Mouse (Mus musculus): ENCODE measurements around the gene Tia1.

Gene Tia1

DNA sequence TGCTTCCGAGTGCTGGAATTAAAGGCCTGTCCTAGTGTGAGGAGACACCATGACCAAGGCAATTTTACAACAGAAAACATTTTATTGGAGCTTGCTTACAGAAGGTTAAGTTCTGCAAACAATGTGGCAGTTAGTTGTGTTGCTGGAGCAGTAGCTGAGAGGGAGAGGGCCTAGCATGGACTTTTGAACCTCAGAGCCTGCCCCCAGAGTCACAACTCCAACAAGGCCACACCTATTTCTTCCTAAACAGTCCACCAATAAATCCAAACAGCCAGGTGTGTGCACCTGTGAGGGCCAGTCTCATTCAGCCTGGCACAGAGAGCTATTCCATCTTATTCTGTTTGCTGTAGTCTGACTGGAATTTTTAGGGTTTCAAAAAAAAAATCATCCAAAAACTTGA lies 29.7 kb downstream of the Tia1 start:
- DNase-seq = no peak

GRCm38 (mm10) chr6:86437711-86438110 lies 33.7 kb downstream of the Tia1 start:
- DNase-seq = peak; percentile 50

GRCm38 (mm10) chr6:86438272-86439118 lies 34.5 kb downstream of the Tia1 start, which contains the start of gene C87436:
Gene C87436, plus strand, starts transcription at chr6:86438374.
- DNase-seq = peak; percentile 93

- no peak for DNase-seq
Measured at GRCm38 (mm10) chr6:86439119-86439496, 35.1 kb downstream of the Tia1 start.

DNA sequence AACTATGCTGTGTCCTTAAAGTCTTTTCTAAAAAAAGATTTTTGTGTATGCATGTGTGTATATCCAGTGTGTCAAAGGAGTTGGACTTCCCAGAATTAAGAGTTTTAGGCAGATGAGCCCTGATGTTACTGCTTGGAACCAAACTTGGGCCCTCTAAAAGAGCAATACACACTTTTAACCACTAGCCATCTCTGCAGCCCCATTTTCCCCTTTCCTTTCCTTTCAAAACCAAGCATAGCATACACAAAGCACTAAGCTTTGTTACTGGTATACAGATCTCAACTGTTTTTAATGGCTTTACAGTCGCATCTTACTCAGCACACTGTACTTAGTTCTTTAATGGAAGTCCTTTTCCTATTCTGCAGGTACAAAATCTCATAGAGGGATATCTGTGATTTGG lies 35.5 kb downstream of the Tia1 start:
- DNase-seq = no peak

DNA sequence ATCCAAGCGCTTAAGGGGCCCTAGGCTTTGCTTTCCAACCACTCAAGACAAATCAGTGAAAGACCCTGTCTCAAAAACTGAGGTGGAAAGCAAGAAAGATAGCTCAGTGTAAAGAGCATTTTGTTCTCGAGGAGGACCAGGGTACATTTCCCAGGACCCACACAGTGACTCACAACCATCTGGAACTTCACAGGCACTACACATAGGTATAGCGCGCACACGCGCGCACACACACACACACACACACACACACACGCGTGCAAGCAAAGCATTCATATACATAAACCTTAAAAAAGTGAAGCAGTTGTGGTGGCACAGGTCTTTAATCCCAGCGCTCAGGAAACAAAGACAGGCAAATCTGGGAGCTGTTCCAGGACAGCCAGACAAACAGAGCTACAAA lies 37.6 kb downstream of the Tia1 start:
- DNase-seq = no peak

- DNase-seq = no peak
Measured at GRCm38 (mm10) chr6:86445551-86445950, 41.5 kb downstream of the Tia1 start.

DNA sequence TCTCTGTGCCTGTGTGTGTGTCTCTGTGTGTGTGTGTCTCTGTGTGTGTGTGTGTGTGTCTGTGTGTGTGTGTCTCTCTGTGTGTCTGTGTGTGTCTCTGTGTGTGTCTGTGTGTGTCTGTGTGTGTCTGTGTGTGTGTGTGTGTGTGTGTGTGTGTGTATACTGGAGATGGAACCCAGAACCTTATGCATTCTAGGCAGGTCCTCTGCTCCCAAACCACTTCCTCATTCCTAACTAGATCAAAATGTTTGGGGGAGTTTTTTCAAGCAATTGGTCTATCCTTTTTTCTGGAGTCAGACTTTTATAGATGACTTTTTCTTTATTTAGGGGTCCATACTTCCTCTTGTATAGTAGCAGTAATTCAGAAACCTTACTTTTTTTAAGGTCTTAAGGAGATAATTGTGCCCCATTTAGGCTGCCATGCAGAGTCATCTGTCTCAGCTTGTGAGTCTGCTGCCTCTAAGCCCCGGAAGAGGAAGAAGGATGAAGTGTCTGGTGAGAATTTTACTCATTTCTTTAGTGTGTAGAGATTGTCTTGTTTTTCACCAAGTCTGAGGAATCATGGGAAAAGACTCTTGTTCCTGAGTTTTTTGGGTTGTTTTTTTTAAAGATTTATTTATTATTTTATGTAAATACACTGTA lies 43.0 kb downstream of the Tia1 start:
- no peak for DNase-seq

DNA sequence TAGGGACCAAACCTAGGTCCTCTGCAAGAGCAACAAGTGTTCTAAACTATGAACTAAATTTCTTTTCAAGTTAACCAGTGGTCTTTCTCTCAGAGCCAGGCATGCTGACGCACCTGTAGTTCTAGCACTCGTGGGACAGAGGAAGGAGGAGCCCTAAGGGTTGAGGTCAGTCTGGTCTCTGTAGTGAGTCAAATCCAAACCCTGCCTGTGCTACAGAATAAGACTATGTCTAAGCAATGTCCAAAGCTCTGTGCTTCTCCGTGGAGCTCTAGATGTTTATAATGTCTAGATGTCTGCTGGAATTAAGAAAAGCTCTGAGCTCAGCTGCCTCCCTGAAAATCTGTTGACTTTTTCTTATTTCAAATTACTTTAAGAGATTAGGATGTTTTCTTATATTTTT lies 52.7 kb downstream of the Tia1 start:
- no peak for DNase-seq

DNA sequence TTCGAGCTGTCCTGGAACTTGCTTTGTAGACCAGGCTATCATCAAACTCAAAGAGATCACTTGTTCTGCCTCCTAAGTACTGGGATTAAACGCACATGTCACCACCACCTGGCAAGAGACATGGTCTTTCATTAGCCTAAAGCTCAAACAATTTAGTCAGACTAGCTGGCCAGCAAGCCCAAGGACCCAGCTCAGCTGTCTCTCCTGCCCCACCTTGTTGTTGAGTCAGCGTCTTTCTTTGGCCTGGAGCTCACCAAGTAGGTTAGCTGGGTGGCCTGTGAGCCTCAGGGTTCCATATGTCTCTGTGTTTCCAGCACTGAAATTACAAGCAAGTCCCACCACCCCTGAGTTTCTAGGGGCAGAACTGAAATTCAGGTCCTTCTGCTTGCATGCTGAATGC lies 59.1 kb downstream of the Tia1 start:
- DNase-seq = no peak

DNA sequence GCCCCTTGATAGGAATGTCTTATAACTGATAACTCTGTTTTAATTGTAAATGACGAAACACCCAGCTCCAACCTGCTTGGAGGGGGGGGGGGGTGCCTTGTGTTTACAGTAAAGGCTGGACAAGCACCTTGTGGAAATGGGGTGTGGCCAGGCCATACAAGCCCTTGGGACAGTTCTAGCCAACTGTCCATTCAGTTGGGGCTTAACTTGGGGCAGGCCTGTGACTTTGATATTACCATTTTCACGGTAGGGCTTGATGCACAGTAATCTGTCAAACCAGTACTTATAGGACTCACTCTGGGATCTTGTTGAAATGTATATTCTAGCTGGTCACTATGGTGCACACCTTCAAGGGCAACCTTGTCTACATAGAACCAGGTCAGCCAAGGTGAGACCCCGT lies 67.3 kb downstream of the Tia1 start:
- peak; percentile 55 for DNase-seq

- no peak for DNase-seq
Measured at GRCm38 (mm10) chr6:86471760-86472099, 67.7 kb downstream of the Tia1 start.

- DNase-seq = peak; percentile 100
Measured at GRCm38 (mm10) chr6:86472100-86472955, 68.3 kb downstream of the Tia1 start.

GRCm38 (mm10) chr6:86473077-86473476 lies 69.1 kb downstream of the Tia1 start:
- no peak for DNase-seq

DNA sequence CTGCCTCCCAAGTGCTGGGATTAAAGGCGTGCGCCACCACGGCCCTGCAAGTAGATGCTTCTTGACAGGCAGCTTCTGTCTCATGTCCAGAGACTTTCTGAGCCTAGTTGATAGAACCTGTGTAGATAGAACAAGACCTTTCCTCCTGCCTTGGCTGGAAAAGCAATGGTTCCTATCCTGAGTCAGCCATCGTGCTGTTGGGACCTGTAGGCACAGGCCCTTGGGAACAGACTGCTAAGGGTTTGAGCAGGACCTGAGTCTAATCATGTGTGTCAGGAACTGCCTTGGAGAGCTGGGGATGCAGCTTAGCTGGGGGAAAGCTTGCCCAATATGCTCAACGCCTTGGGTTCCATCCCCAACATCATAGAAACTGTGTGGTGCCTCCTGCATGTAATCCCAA lies 70.1 kb downstream of the Tia1 start:
- DNase-seq = no peak

GRCm38 (mm10) chr6:86474646-86475181 lies 70.7 kb downstream of the Tia1 start:
- no peak for DNase-seq

DNA sequence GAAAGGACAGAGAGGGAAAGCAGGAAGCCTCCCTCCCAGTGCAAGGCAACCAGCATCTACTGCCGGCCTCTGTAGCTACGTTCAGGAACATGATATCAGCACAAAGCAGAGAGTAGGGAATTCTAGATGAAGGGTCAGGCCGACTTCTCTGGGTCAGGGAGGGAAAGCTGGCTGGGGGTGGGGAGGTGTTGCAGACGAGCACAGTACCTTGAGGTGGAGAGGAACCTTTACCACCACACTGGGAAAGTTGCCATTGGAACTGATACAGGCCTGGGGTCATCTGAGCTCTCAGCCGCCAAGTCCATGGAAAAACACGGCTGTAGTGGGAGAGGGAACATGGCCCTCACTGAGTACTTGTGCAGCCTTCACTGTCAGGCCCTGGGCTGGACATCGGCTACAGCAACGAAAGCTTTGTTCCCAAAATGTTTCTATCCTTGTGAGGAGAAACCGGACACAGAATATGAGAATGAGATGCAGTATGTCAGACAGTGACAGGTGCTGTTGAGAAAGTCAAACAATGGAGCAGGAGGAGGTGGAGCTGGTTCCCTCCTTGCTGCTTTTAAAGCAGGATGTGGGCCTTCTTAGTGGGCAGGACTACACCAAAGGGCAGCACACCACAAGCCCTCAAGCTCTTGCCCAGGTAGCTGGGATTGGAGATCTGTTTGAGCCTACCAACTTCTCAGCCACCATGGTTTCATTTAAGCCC lies 71.6 kb downstream of the Tia1 start:
- DNase-seq = no peak

GRCm38 (mm10) chr6:86476931-86477330 lies 72.9 kb downstream of the Tia1 start:
- DNase-seq = no peak

DNA sequence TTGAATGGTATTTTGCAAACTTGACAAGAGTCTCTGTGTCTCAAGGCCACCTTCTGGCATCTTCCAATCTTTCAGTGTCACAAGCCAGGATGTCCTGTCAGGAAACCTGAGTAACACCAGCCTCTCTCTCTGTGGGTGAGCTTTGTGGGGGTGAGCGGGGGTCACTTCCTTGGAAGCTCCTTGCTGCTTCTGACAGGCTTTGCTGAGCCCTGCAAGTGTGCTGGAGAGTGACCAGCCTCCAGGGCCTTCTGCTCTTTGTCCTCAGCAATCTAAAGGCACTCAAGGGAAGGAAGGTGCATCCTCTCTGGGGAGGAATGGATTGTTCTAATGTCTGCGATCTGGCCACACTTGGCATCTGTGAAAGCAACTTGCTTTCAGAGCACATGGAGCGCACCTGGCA lies 75.3 kb downstream of the Tia1 start:
- peak; percentile 53 for DNase-seq

- DNase-seq = no peak
Measured at GRCm38 (mm10) chr6:86479816-86480188, 75.8 kb downstream of the Tia1 start.

DNA sequence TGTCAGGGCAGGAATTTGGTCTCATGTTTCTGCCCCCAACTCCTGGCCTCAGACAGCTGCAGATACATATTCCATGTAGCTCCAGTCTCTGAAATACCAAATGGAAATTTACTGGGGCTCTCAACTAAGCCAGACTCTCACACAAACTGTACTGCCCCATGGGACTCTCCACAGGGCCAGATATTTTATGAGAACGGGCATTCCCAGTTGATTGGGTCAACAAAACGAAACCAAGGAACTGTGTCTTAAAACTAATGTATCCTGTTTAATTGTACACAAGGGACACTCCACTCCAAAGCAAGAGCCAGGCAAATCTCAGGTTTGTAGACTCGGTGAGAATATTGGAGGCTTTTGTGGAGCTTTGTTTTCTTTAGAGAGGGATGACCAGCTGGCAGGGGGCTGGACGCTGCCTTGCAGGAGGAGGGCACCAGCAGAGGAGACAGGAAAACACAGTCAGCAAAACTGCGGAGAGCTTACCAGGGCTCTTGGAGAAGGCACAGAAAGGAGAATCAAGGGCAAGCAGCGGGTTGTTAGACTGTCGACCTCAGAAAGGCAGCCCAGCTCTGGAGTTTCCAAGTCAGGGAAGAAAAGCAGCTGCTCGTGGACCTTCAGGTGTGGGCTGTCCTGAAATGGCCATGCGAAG lies 76.3 kb downstream of the Tia1 start:
- DNase-seq = peak; percentile 58

GRCm38 (mm10) chr6:86481871-86482270 lies 77.9 kb downstream of the Tia1 start:
- DNase-seq = no peak
